Mouse (Mus musculus) hindbrain, embryonic 11.5 days (tissue): ENCODE data around the gene Snrk. TPM values are rescaled to one million over a fixed set of nuclear protein-coding genes. Genes with fewer than 3 reads are reported as not detected.
A peak's percentile ranks its signal among the peaks of the same experiment; 100 is the strongest.

ENCODE experiments used
- ATAC-seq: fragments of 200-750 bp; cut with Nextera tagmentation; 2 replicates; pipeline ENCODE4 v1.8.0; 2017; ENCODE audit warnings: mild to moderate bottlenecking, moderate TSS enrichment, moderate library complexity; ENCODE audit not compliant: low FRiP score
- DNase-seq: peaks from one replicate; pipeline ENCODE4 v3.0.0-alpha.2; 2015; ENCODE audit warnings: low spot score
- H3K27ac ChIP-seq: fragments of 300-500 bp; sonication (generic); 2 replicates; pipeline ENCODE4 v1.5.1; 2014; ENCODE audit warnings: mild to moderate bottlenecking, low read depth, low read length
- H3K27me3 ChIP-seq: fragments of 300-500 bp; sonication (generic); 2 replicates; pipeline ENCODE4 v1.6.1; 2014; ENCODE audit warnings: mild to moderate bottlenecking, low read length, moderate library complexity, mixed read lengths; ENCODE audit not compliant: control insufficient read depth, insufficient read depth
- H3K36me3 ChIP-seq: fragments of 300-500 bp; sonication (generic); 2 replicates; pipeline ENCODE4 v1.6.1; 2014; ENCODE audit warnings: mild to moderate bottlenecking, low read length, moderate library complexity, mixed read lengths; ENCODE audit not compliant: control insufficient read depth, insufficient read depth
- H3K4me1 ChIP-seq: fragments of 300-500 bp; sonication (generic); replicated peaks from 2 replicates; pipeline ENCODE4 v1.6.1; 2014; ENCODE audit warnings: low read length, mixed read lengths; ENCODE audit not compliant: control insufficient read depth, insufficient read depth
- H3K4me2 ChIP-seq: fragments of 300-500 bp; sonication (generic); replicated peaks from 2 replicates; pipeline ENCODE4 v1.6.1; 2014; ENCODE audit warnings: mild to moderate bottlenecking, low read depth, low read length
- H3K4me3 ChIP-seq: fragments of 300-500 bp; sonication (generic); 2 replicates; pipeline ENCODE4 v1.5.1; 2014; ENCODE audit warnings: low read depth, low read length
- H3K9ac ChIP-seq: fragments of 300-500 bp; sonication (generic); 2 replicates; pipeline ENCODE4 v1.6.1; 2014; ENCODE audit warnings: low read depth, low read length
- H3K9me3 ChIP-seq: fragments of 300-500 bp; sonication (generic); 2 replicates; pipeline ENCODE4 v1.6.1; 2016; ENCODE audit warnings: low read length; ENCODE audit not compliant: control insufficient read depth
- WGBS: fragments of 180-500 bp; shearing (Covaris S2); extraction: QIAGEN DNeasy Blood & Tissue Kit; methylation state at CpG from one replicate; pipeline ENCODE4 v1.1.7; 2014; 5-methylcytosine and 5-hydroxymethylcytosine counted together
- polyA plus RNA-seq: library from polyadenylated mRNA; unstranded; fragments of >200 nt; fragmentation: Nextera tagmentation; extraction: Ambion mirVana; gene quantifications from 2 replicates; pipeline ENCODE4 v1.2.1, GENCODE M21; 2014

The Snrk gene
- polyA plus RNA-seq, 1 experiment from 2014 or later = 22.0 TPM

- DNase-seq (no peak), ATAC-seq (no peak)
- Histone ChIP-seq H3K9ac (no peak overlapping the region), H3K4me2 (no peak overlapping the region), H3K27me3 (no peaks in the 10 kb centered on the region), H3K27ac (no peak overlapping the region), H3K4me3 (no peak overlapping the region), H3K9me3 (no peaks in the 10 kb centered on the region), H3K4me1 (no peaks in the 10 kb centered on the region), H3K36me3 (no peaks in the 10 kb centered on the region)
- WGBS = 79% methylated on average over 7 of the region's 7 CpGs
Observed at GRCm38 (mm10) chr9:122177256-122178220, 60.5 kb downstream of the Snrk start.

GRCm38 (mm10) chr9:122178427-122178826 lies 61.4 kb downstream of the Snrk start:
- 67% methylated on average over 4 of the region's 4 CpGs for WGBS

DNA sequence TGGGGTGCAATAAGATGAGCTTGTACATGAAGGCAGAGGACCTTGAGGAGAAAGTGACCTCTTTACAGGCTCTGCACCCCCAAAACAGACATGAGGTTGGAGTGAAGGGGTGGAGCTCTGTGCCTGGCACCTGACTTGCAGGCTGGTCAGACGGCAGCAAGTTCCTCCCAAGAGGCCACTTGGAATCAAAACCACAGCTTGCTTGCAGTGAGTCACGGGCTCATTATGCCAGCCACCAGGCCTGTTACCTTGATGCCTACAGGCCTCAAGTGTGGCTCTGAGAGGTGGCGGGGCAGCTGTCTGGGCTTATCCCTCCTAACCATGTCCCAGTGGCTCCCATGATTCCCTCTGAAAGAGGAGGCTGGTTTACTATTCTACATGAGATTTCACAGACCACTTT lies 63.0 kb downstream of the Snrk start:
- DNase-seq = no peak
- no peaks in the 10 kb centered on the region for H3K9me3 ChIP-seq
- no peak overlapping the region for H3K4me3 ChIP-seq
- WGBS = 92% methylated on average over 3 of the region's 3 CpGs
- H3K27ac ChIP-seq = no peak overlapping the region
- no peaks in the 10 kb centered on the region for H3K27me3 ChIP-seq
- no peak overlapping the region for H3K4me2 ChIP-seq
- ATAC-seq = no peak
- no peak overlapping the region for H3K9ac ChIP-seq
- no peaks in the 10 kb centered on the region for H3K36me3 ChIP-seq
- no peaks in the 10 kb centered on the region for H3K4me1 ChIP-seq

More at GRCm38 (mm10) chr9:122178427-122178826, 61.4 kb downstream of the Snrk start:
- ATAC-seq = no peak
- no peaks in the 10 kb centered on the region for H3K9me3 ChIP-seq
- H3K4me1 ChIP-seq = no peaks in the 10 kb centered on the region
- H3K27ac ChIP-seq = no peak overlapping the region
- no peaks in the 10 kb centered on the region for H3K36me3 ChIP-seq
- DNase-seq = no peak
- no peak overlapping the region for H3K4me3 ChIP-seq
- H3K4me2 ChIP-seq = no peak overlapping the region
- H3K9ac ChIP-seq = no peak overlapping the region
- H3K27me3 ChIP-seq = no peaks in the 10 kb centered on the region

GRCm38 (mm10) chr9:122183074-122183473 lies 66.0 kb downstream of the Snrk start:
- Histone ChIP-seq H3K4me2 (no peak overlapping the region), H3K9ac (no peak overlapping the region), H3K36me3 (no peaks in the 10 kb centered on the region), H3K27me3 (no peaks in the 10 kb centered on the region), H3K4me1 (no peaks in the 10 kb centered on the region), H3K27ac (no peak overlapping the region), H3K9me3 (no peaks in the 10 kb centered on the region), H3K4me3 (no peak overlapping the region)
- ATAC-seq (no peak), DNase-seq (no peak)
- WGBS = 73% methylated on average over 4 of the region's 4 CpGs

GRCm38 (mm10) chr9:122184329-122184728 lies 67.3 kb downstream of the Snrk start:
- no peak overlapping the region for H3K4me2 ChIP-seq
- no peaks in the 10 kb centered on the region for H3K36me3 ChIP-seq
- 91% methylated on average over 3 of the region's 3 CpGs for WGBS
- H3K27me3 ChIP-seq = no peaks in the 10 kb centered on the region
- no peaks in the 10 kb centered on the region for H3K9me3 ChIP-seq
- no peak overlapping the region for H3K27ac ChIP-seq
- no peak overlapping the region for H3K4me3 ChIP-seq
- DNase-seq = no peak
- no peak for ATAC-seq
- H3K9ac ChIP-seq = no peak overlapping the region
- H3K4me1 ChIP-seq = no peaks in the 10 kb centered on the region

DNA sequence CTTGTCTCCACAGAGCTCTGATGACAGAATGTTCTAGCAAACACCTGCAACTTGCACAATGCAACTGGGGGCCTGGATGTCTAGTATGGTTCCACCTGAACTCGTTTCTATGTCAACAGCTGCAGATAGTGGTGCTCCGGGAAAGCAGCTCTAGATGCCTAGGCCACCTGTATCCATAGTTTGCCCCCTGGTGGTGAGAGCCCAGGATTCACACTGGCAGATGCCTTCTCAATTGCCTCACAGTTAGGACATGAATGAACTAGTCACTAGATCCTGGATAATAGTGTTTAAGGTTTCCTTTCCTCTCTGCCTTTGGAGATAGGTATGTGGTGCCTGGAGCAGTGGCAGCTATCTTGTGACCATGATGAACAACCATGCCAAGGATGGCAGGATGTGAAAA lies 68.0 kb downstream of the Snrk start:
- Histone ChIP-seq H3K4me1 (no peaks in the 10 kb centered on the region), H3K9ac (no peak overlapping the region), H3K36me3 (no peaks in the 10 kb centered on the region), H3K4me3 (no peak overlapping the region), H3K9me3 (no peaks in the 10 kb centered on the region), H3K4me2 (no peak overlapping the region), H3K27ac (no peak overlapping the region), H3K27me3 (no peaks in the 10 kb centered on the region)
- WGBS = 30% methylated on average over 2 of the region's 2 CpGs
- ATAC-seq (no peak), DNase-seq (peak; percentile 78)

GRCm38 (mm10) chr9:122185953-122186352 lies 68.9 kb downstream of the Snrk start:
- DNase-seq (no peak), ATAC-seq (no peak)
- Histone ChIP-seq H3K9ac (no peak overlapping the region), H3K4me2 (no peak overlapping the region), H3K36me3 (no peaks in the 10 kb centered on the region), H3K4me3 (no peak overlapping the region), H3K27ac (no peak overlapping the region), H3K4me1 (no peaks in the 10 kb centered on the region), H3K27me3 (no peaks in the 10 kb centered on the region), H3K9me3 (no peaks in the 10 kb centered on the region)
- 66% methylated on average over 6 of the region's 6 CpGs for WGBS

- Histone ChIP-seq H3K27me3 (no peaks in the 10 kb centered on the region), H3K27ac (no peak overlapping the region), H3K36me3 (no peaks in the 10 kb centered on the region), H3K9me3 (no peaks in the 10 kb centered on the region), H3K9ac (no peak overlapping the region), H3K4me2 (no peak overlapping the region), H3K4me3 (no peak overlapping the region), H3K4me1 (no peaks in the 10 kb centered on the region)
- WGBS = 60% methylated on average over 1 of the region's 1 CpGs
- ATAC-seq (no peak), DNase-seq (no peak)
Observed at GRCm38 (mm10) chr9:122186643-122187226, 69.7 kb downstream of the Snrk start.
